Mouse (Mus musculus): ENCODE measurements around the gene Bnc1. TPM values are rescaled to one million over a fixed set of nuclear protein-coding genes. Genes with fewer than 3 reads are reported as not detected.

Bnc1 gene
- 2.1 TPM in 2 replicates for polyA plus RNA-seq (2015; fragmentation: Nextera tagmentation; extraction: Ambion mirVana)

DNA sequence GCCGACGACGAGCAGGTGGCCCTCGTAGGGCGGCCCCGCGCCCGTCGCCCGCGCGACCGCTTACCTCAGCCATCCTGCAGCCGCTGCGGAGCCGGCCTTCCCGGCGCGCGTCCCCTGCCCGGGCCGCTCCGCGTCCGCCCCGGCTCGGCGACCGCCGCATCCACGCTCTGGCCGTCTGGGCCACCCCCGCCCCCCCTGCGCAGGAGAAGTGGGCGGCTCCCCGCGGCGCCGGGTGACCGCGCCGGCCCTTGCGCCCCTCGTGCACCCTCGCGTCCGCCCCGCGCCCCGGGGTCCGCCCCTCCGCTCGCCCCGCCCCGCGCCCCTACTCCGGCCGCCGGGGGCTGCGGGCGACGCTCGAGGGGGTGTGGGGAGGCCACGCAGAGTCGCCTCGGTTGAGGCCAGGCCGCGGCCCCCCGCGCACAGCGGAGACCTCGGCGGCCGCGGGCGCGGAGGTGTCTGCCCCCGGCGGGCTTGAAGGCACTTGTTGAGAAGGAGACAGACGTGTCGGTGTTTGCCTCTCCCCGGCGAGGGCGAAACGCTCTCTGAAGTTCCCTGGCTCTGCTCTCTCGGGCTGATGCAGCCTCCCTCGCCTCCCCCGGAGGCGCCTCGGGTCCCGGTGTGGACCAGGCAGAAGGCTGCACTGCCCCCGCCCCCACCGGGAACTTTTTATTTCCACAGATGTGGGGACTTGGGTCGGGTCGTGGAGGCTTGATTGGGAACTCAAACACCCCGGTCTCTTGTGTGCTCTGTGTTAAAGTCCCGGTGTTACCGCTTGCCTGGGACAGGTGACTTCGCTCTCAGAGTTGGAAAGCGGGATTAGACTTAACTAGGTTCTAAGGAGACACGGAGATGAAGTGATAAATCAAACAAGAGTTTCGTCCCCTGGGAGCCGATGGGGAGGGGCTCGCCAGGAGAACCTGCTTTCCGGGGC is at the start of gene Bnc1:
Gene Bnc1 (minus strand): TSS at position 162 of the 931 bp plus-strand sequence.
- no peaks in the 10 kb centered on the region for H3K36me3 ChIP-seq (ENCODE audit: control insufficient read depth, insufficient read depth, low read length)
- no peak within 1 kb of the TSS for H3K27ac ChIP-seq (ENCODE audit: low read length)
- peak within 1 kb of the TSS; percentile 98 for H3K4me2 ChIP-seq (ENCODE audit: low read depth, low read length)
- 1% methylated on average over 103 of the region's 105 CpGs for WGBS
- H3K9me3 ChIP-seq (ENCODE audit: control insufficient read depth, low read length), result no peaks in the 10 kb centered on the region
- H3K27me3 ChIP-seq (replicated peaks; ENCODE audit: control insufficient read depth, insufficient read depth, low read length), result peaks cover 58% of the 10 kb centered on the region
- H3K4me1 ChIP-seq (ENCODE audit: control insufficient read depth, insufficient read depth, low read length), result peaks cover 11% of the 10 kb centered on the region
- peak within 1 kb of the TSS; percentile 48 for H3K9ac ChIP-seq (ENCODE audit: low read depth, low read length)
- ATAC-seq, result peak; percentile 77
- H3K4me3 ChIP-seq (ENCODE audit: low read length), result peak within 1 kb of the TSS; percentile 60

DNA sequence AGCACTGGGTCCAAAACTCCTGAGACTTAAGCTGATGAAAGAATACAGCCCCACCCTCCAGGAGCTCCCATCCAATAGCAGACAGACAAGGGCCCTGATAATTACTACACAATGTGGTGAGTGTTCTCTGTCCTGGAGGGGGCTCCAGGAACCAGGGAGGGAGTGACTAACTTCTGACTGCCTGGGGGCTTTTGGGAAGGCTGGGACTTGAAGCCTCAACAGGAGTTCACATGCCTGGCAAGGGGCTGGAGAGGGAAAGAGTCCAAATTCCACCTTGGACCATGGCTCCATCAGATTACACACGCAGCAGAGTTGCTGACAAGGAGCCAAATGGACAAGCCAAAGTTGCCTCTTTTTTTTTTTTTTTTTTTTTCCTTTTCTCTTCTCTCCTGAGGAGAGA is 41.3 kb upstream of the Bnc1 start:
- Histone ChIP-seq H3K9me3 (ENCODE audit: control insufficient read depth, low read length) (no peaks in the 10 kb centered on the region), H3K27ac (ENCODE audit: low read length) (no peak overlapping the region), H3K27me3 (replicated peaks; ENCODE audit: control insufficient read depth, insufficient read depth, low read length) (no peaks in the 10 kb centered on the region), H3K4me1 (ENCODE audit: control insufficient read depth, insufficient read depth, low read length) (no peaks in the 10 kb centered on the region), H3K4me3 (ENCODE audit: low read length) (no peak overlapping the region), H3K36me3 (ENCODE audit: control insufficient read depth, insufficient read depth, low read length) (no peaks in the 10 kb centered on the region), H3K9ac (ENCODE audit: low read depth, low read length) (no peak overlapping the region), H3K4me2 (ENCODE audit: low read depth, low read length) (no peak overlapping the region)
- WGBS, result 64% methylated on average over 1 of the region's 1 CpGs
- ATAC-seq, result no peak

DNA sequence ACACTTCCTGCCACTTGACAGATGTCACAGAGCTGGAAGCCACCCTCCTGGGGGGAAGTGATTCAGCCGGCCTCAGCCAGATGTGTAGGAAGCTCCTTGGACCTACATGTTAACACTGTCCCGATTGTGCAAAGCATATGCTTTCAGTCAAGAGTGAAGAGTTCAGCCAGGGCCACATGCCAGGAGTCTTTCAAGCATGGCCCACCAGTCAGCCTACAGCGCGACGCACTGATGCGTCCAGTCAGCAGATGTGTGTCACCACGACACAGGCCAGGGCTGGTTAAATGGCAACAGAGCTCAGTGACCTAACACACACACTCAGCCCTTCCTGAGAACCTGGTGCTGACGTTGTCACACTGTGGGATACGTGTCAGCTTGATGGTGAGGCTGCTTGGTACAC is 37.6 kb upstream of the Bnc1 start:
- no peak for ATAC-seq
- Histone ChIP-seq H3K4me2 (ENCODE audit: low read depth, low read length) (no peak overlapping the region), H3K36me3 (ENCODE audit: control insufficient read depth, insufficient read depth, low read length) (no peaks in the 10 kb centered on the region), H3K9ac (ENCODE audit: low read depth, low read length) (no peak overlapping the region), H3K4me1 (ENCODE audit: control insufficient read depth, insufficient read depth, low read length) (no peaks in the 10 kb centered on the region), H3K27me3 (replicated peaks; ENCODE audit: control insufficient read depth, insufficient read depth, low read length) (no peaks in the 10 kb centered on the region), H3K9me3 (ENCODE audit: control insufficient read depth, low read length) (no peaks in the 10 kb centered on the region), H3K27ac (ENCODE audit: low read length) (no peak overlapping the region), H3K4me3 (ENCODE audit: low read length) (no peak overlapping the region)
- 48% methylated on average over 9 of the region's 9 CpGs for WGBS

DNA sequence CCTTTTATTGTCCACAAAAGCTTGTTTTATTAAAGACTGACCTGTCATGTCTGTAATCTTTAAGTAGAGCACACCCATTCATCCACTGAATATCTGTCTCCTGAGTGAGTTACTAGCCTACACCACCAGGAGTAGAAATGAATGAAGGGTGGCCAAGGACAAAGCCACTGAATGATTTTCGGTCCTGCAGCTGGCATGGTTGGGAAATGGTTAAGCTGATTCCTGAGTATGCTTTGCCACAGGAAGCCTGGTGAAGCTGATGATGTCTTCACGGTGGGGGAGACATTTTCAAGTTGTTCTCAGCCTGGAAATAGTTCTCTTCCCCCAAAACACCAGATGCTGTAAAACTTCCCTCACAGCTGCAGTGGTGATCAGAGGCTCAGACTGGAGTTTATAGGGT is 33.7 kb upstream of the Bnc1 start:
- no peak for ATAC-seq
- Histone ChIP-seq H3K9ac (ENCODE audit: low read depth, low read length) (no peak overlapping the region), H3K4me2 (ENCODE audit: low read depth, low read length) (no peak overlapping the region), H3K36me3 (ENCODE audit: control insufficient read depth, insufficient read depth, low read length) (no peaks in the 10 kb centered on the region), H3K4me3 (ENCODE audit: low read length) (no peak overlapping the region), H3K27ac (ENCODE audit: low read length) (no peak overlapping the region), H3K27me3 (replicated peaks; ENCODE audit: control insufficient read depth, insufficient read depth, low read length) (no peaks in the 10 kb centered on the region), H3K9me3 (ENCODE audit: control insufficient read depth, low read length) (no peaks in the 10 kb centered on the region), H3K4me1 (ENCODE audit: control insufficient read depth, insufficient read depth, low read length) (no peaks in the 10 kb centered on the region)
- 54% methylated on average over 2 of the region's 2 CpGs for WGBS

DNA sequence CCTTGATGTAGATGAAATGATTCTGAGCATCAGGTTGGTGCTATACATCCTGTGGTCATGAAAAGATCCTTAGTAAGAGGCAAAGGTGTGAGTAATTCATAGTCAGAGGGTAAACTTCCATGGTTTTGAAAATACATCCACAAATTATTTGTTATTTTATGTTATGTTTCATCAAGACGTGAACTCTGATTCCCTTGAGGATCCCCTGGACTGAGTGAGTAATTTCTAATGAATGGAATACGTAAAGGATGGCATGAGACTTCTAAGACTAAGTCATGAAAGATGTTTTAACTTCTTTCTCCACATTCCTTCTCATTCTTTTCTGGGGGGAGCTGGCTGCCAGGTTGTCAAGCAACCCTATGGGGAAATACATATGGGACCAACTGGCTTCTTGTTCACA is 31.6 kb upstream of the Bnc1 start:
- H3K27me3 ChIP-seq (replicated peaks; ENCODE audit: control insufficient read depth, insufficient read depth, low read length), result no peaks in the 10 kb centered on the region
- H3K36me3 ChIP-seq (ENCODE audit: control insufficient read depth, insufficient read depth, low read length), result no peaks in the 10 kb centered on the region
- no peak for ATAC-seq
- H3K9ac ChIP-seq (ENCODE audit: low read depth, low read length), result no peak overlapping the region
- H3K27ac ChIP-seq (ENCODE audit: low read length), result no peak overlapping the region
- no peak overlapping the region for H3K4me2 ChIP-seq (ENCODE audit: low read depth, low read length)
- WGBS, result 80% methylated on average over 2 of the region's 2 CpGs
- no peaks in the 10 kb centered on the region; the same call in 1 of the 2 replicates for H3K4me1 ChIP-seq (ENCODE audit: control insufficient read depth, insufficient read depth, low read length)
- no peak overlapping the region for H3K4me3 ChIP-seq (ENCODE audit: low read length)
- H3K9me3 ChIP-seq (ENCODE audit: control insufficient read depth, low read length), result no peaks in the 10 kb centered on the region

DNA sequence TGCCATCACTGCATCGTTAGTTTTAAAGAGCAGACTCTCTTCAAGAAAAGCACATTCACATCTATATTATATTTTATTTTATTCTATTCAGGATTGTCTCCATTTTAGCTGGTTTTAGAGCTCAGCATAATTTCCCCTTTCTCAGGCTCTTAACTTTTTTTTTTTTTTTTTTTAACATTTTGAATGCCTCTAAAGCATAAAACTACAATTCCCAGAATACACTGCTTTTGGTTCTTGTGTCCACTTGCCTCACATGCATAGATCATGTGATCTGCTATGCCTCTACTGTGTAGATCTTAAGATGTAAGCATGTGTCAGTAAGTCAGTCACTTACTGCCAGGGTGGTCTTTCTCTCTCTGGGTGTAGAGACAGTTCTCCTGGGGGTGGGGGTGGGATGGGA is 30.3 kb upstream of the Bnc1 start:
- H3K4me3 ChIP-seq (ENCODE audit: low read length), result no peak overlapping the region
- WGBS, result 97% methylated on average over 1 of the region's 1 CpGs

DNA sequence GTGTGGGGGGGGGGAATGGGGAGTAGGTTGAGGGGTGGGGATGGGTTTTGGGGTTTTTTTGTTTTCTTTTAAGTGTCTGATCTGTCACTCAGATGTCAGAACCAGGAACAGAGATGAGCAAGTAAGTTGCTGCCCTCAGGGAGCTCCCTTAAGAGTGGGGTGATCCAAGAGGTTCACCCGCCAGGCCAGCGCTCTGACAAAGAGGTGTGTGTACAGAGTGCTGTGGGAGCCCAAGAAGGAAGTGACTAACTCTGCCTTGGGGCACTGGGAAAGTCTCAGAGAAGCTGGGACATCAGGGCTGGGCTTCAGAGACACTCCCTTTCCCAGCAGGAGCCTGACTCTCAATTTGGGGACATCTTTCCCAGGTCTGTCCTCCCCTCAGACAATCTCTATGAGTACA is 25.9 kb upstream of the Bnc1 start:
- H3K4me2 ChIP-seq (ENCODE audit: low read depth, low read length), result no peak overlapping the region
- ATAC-seq, result peak; percentile 39
- no peaks in the 10 kb centered on the region; the same call in 1 of the 2 replicates for H3K4me1 ChIP-seq (ENCODE audit: control insufficient read depth, insufficient read depth, low read length)
- no peak overlapping the region for H3K27ac ChIP-seq (ENCODE audit: low read length)
- H3K36me3 ChIP-seq (ENCODE audit: control insufficient read depth, insufficient read depth, low read length), result no peaks in the 10 kb centered on the region
- H3K9me3 ChIP-seq (ENCODE audit: control insufficient read depth, low read length), result no peaks in the 10 kb centered on the region
- H3K27me3 ChIP-seq (replicated peaks; ENCODE audit: control insufficient read depth, insufficient read depth, low read length), result no peaks in the 10 kb centered on the region
- H3K9ac ChIP-seq (ENCODE audit: low read depth, low read length), result no peak overlapping the region
- WGBS, result 83% methylated on average over 2 of the region's 2 CpGs
- no peak overlapping the region for H3K4me3 ChIP-seq (ENCODE audit: low read length)

More for the DNA sequence above, 30.3 kb upstream of the Bnc1 start:
- no peaks in the 10 kb centered on the region for H3K36me3 ChIP-seq (ENCODE audit: control insufficient read depth, insufficient read depth, low read length)
- H3K27ac ChIP-seq (ENCODE audit: low read length), result no peak overlapping the region
- no peaks in the 10 kb centered on the region for H3K9me3 ChIP-seq (ENCODE audit: control insufficient read depth, low read length)
- H3K4me1 ChIP-seq (ENCODE audit: control insufficient read depth, insufficient read depth, low read length), result no peaks in the 10 kb centered on the region; the same call in 1 of the 2 replicates
- no peaks in the 10 kb centered on the region for H3K27me3 ChIP-seq (replicated peaks; ENCODE audit: control insufficient read depth, insufficient read depth, low read length)
- no peak overlapping the region for H3K9ac ChIP-seq (ENCODE audit: low read depth, low read length)
- ATAC-seq, result no peak
- no peak overlapping the region for H3K4me2 ChIP-seq (ENCODE audit: low read depth, low read length)

DNA sequence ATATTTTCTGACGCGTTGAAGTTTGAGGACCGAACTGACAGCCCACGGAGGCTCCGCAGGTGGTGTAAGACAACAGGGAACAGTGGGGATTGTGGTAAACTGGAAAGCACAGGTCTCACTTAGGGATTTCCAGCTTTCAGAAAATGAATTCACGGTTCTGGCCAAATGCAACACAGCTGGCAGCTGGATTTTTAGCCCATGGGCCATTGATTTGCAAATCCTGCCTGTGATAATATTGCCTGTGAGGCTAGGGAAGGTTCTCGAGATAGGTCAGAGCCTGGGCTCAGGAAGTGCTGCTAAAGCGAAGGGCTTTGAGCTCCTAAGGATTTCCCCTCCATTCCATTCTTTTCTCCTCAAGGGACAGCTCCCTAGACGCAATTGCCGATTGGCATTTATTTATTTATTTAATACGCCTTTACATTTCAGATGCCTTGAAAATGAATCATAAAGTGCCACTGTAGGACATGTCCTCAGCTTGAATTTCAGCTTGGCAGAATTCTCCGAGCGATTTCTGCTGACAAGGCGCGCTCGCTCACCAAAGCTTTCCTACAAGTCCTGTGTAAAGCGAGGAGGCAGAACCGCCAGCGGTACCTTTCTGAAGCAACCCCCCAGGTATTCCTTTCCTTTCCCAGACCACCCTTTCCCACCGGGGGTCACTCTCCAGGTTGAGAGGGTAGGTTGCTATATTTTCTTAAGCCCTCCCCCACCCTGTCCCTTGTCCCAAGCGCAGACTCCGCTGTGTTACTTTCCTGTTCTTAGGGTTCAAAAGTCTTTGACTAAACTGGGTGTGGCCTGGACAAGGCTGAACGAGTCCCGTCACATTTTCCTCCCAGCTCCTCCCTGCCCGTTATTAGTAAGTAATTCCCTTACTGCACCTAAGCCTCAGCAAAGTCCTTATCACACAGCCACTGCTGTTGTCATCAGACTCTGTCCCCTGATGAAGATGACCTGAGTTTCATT is 24.9 kb upstream of the Bnc1 start:
- ATAC-seq, result peak; percentile 91
- Histone ChIP-seq H3K9me3 (ENCODE audit: control insufficient read depth, low read length) (no peaks in the 10 kb centered on the region), H3K4me2 (ENCODE audit: low read depth, low read length) (peak overlapping the region; percentile 58), H3K9ac (ENCODE audit: low read depth, low read length) (0 out of 2 replicates have a peak overlapping the region, but pooled peaks have one; percentile 13), H3K27me3 (replicated peaks; ENCODE audit: control insufficient read depth, insufficient read depth, low read length) (no peaks in the 10 kb centered on the region), H3K4me1 (ENCODE audit: control insufficient read depth, insufficient read depth, low read length) (peaks cover 4% of the 10 kb centered on the region), H3K4me3 (ENCODE audit: low read length) (peak overlapping the region; percentile 38), H3K36me3 (ENCODE audit: control insufficient read depth, insufficient read depth, low read length) (no peaks in the 10 kb centered on the region), H3K27ac (ENCODE audit: low read length) (0 out of 2 replicates have a peak overlapping the region, but pooled peaks have one; percentile 42)
- WGBS, result 12% methylated on average over 25 of the region's 25 CpGs

DNA sequence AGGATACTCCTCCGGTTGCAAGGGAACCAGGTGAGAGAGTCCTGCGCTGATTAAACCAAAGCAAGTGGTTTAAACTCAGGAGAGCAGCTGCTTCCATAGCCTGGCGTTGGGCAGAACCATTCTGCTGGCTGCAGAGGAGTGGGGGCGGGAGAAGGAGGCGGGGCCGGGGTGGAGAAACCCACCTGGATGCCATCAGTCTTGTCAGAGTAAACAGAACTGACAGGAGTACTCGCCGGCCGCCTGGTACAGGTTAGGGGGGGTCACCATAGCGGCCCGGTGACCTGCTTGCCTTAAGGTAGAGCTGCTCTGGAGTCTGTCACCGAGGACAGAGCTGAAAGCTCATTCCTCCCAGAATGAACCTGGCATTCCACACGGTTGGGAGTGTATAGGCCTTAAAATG is 20.4 kb upstream of the Bnc1 start:
- peak overlapping the region; percentile 48; the same call in 1 of the 2 replicates for H3K27ac ChIP-seq (ENCODE audit: low read length)
- no peaks in the 10 kb centered on the region for H3K27me3 ChIP-seq (replicated peaks; ENCODE audit: control insufficient read depth, insufficient read depth, low read length)
- H3K4me2 ChIP-seq (ENCODE audit: low read depth, low read length), result no peak overlapping the region
- no peaks in the 10 kb centered on the region for H3K9me3 ChIP-seq (ENCODE audit: control insufficient read depth, low read length)
- ATAC-seq, result peak; percentile 18; the same call in 1 of the 2 replicates
- no peak overlapping the region for H3K4me3 ChIP-seq (ENCODE audit: low read length)
- H3K9ac ChIP-seq (ENCODE audit: low read depth, low read length), result no peak overlapping the region
- H3K36me3 ChIP-seq (ENCODE audit: control insufficient read depth, insufficient read depth, low read length), result no peaks in the 10 kb centered on the region
- WGBS, result 11% methylated on average over 13 of the region's 13 CpGs
- H3K4me1 ChIP-seq (ENCODE audit: control insufficient read depth, insufficient read depth, low read length), result peaks cover 8% of the 10 kb centered on the region

Measured in intestine, embryonic 16.5 days (tissue).